Mouse (Mus musculus) E14TG2a.4 (cell line): ENCODE data around the gene Ppt2.

ENCODE experiments used
- CTCF ChIP-seq: conservative IDR thresholded peaks from 2 replicates; pipeline ENCODE4 v1.5.1; 2014; ENCODE audit warnings: low read length
- NANOG ChIP-seq: IDR thresholded peaks from 2 replicates; pipeline ENCODE4 v1.6.1; 2014; ENCODE audit warnings: borderline replicate concordance, low read length, mixed read lengths
- POU5F1 ChIP-seq: IDR thresholded peaks from 2 replicates; pipeline ENCODE4 v1.6.1; 2014; ENCODE audit warnings: low read length, borderline replicate concordance

DNA sequence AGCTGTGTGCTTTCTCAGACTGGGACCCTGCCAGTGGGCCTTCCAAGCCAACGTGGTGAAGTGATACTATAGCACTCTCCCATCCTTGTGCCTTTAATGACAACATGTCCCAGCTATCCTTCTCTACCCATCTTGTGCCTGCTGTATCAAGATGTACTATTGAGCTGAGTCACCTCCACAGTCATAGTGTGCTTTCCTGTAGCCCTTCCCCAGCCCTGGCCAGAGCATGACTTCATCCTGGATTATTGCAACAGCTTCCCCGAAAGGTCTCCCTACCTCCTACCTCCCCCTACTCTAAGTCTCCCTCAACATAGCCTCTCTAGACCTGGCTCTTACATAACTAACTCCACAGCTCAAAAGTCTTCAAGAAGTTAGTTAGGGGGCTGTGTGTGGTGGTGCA lies 7.4 kb upstream of the Ppt2 start:
- TF ChIP-seq CTCF (no peak), POU5F1 (no peak), NANOG (no peak)
